Mouse (Mus musculus) kidney, adult 10 weeks (tissue): ENCODE data around the gene Rnf10. TPM values are rescaled to one million over a fixed set of nuclear protein-coding genes. Genes with fewer than 3 reads are reported as not detected.

ENCODE experiments used
- polyA plus RNA-seq: library from polyadenylated mRNA; stranded (reverse); fragments of 350-450 nt; fragmentation: Illumina TruSeq; extraction: RNeasy Lipid Tissue Mini Kit (QIAGEN cat#74804); gene quantifications from one replicate; pipeline ENCODE4 v1.2.3, GENCODE M21; 2014; ENCODE audit warnings: low read depth, low replicate concordance

The Rnf10 gene
- 22.2 TPM for polyA plus RNA-seq

DNA sequence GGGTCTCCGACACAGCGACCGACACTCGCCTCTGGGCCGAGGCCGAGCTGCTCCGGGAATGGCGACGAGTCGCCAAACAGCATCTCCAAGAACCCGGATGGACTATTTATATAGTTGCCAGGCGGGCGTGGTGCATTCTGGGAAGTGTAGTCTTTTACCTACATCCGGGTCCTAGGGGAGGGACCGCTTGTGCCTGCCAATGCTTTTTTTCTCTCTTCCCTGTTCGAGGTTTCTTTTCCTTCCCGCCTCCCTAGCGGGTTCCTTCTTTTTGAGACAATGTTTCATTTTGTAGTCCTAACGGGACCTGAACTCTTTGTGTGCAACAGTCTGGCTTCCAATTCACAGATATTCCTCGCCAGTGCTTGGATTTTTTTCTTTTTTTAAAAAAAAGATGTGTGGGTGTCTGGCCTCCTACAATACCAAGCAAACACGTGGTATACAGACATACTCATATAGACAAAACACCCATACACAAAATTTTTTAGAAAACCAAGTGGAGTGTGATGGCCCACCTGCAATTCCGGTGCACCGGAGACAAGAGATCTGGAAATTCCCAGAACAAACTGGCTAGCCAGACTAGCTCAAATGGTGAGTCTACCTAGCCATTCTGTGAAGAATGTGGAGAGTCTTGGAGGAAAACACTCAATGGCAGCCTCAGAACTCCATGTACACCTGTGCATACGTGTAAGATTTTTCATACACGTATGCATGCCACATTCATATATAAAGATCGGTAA is at the start of gene Rnf10:
TSS of gene Rnf10 (minus strand) at position 87 of the 737 bp plus-strand sequence.

DNA sequence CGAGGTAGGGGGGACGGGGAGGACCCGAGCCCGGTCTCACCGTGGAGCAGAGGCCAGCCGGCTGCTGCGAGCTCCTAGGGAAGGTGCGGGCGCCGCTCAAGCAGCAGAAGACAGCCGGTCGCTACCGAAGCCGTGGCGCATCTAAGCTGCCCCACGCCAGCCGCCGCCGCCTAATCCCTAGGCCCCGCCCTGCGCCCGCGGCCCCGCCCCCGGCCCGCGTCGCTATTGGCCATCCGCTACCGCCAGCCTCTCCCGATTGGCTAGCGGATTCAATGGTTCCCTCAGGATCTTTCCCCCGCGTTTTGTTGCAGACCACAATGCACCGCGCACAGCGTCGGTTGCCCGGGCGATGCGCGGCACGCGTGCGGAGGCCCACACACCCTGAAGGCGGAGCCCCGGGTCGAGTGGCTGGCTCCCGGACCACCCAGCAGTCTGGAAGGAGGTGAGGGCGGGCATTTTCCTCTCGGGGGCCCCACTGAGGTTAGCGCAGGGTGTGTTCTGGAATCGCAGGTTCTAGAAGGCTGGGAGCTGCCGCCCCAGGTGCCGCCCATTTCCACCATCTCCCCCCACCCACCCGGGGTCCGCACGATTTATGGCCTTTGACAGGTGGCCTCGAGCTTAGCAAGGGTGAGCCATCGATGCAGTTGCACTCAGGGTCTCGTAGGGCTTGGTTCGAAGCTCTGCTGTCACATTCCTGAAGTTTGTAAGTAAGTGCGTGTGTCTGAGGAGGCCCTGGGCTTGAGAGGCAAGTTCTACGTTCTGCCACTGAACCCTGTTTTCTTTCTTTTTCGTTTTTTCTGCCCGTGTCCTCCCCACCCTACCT is 28.3 kb upstream of the Rnf10 start, which contains the start of gene Dynll1:
TSS of gene Dynll1 (minus strand) at position 208 of the 823 bp plus-strand sequence.

DNA sequence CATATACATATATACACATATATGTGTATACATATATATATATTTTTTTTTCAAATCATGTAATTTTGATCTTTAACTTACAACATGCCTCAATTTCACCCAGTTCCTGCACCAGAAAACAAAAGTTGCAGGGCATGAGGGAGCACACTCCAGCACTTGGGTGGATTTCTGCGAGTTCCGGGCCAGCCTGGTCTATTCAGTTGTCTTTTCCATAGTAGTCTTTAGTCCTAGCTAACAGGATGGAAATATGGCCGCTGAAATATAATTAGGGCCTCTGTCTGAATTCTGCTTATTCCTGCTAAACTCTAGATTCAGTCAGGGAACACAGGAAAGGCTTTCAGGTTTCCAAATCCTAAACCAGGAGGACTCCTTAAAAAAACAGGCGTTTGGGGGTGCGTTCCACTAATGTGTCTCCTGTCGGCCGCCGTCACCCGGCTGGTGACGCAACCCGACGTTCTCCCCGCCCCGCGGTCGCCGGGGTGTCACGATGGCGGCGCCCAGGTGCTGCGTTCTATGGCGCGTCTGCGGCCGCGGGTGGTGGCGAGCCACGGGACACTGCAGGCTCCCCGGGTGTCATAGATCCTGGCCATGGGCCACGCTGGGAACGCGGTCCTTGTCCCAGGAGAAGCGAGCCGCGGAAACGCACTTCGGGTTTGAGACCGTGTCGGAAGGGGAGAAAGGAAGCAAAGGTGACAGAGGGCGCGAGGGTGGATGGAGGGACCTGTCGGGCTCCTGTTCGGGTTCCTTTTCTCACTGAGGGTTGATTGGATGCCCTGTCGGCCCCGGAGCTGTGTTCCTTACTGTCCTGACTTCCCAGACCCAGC is 6.7 kb upstream of the Rnf10 start, which contains the start of gene Coq5:
TSS of gene Coq5 (plus strand) at position 441 of the 824 bp plus-strand sequence.

DNA sequence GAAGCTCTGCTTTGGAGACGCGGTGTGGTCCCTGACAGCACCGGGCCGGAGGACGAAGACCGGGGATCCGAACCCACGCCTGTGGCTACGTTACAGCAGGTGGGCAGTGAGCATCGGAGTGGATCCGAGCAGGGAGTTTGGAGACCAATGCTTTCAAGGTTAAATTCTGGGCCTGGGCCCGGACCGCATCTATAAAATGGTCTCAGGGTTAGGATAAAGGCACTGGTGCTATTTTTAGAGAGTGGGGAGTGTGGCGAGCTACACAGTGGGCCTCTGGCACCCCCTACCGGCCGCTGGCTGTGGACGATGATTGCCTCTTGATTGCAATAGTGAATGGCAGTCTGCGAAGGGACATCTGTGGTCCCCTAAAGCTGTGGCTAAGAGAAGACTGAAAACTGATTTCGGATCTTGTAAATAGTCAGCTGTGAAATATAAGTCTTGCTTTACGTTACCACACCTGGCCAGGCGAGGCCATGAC is 36.9 kb downstream of the Rnf10 start, which contains the start of gene Pop5:
TSS of gene Pop5 (plus strand) at position 51 of the 478 bp plus-strand sequence.

DNA sequence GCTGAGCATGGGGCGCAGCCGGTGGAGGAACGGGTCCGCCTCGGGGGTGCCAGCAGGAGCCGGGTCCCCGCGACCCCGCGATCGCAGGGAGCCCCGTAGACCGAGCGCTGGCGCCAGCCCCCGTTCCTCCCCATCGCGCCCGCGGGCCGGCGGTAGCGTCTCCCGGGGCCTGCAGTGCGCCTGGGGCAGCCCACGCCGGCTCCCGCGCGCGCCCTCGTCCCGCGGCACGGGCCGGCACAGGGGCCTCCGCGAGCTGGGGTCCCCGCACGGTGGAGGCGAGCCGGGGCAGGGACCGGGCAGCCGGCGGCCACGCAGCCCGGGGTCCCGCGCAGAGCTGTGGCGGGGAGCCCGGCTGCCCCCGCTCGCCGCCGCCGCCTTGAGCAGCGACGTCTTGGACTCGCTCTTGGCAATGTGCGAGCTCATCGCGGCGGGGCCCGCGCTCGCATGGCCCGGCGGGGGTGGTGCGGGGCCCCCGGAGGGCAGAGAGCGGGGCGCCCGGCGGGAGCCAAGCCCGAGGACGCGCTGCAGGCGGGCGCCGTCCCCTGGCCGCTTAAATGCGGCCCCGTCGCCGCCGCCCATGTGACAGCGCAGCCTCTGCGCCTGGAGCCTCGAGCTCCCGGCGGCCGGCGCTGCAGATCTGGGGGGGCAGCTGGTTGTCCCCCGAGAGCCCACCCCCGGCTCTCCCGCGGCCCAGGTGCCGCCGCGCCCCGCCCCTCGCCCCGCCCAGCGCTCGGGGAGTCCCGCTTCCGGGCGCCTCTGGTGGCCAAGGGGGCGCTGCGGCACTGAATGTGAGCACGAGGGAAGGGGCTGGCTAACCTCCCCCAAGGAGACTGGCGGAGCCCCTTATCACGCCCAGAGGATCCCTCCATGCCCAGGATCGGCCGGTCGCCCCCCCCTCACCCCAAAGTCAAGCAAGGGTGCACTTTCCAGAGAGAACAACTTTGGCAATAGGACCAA is 78.8 kb downstream of the Rnf10 start, which contains the start of gene Cabp1:
TSS of gene Cabp1 (minus strand) at position 713 of the 957 bp plus-strand sequence.

Other genes with a start within 250 kb of the Rnf10 start
- not detected for gene Gm10401, start 174.6 kb downstream of the Rnf10 start, polyA plus RNA-seq
- gene Acads, start 153.6 kb downstream of the Rnf10 start, polyA plus RNA-seq, result 4.5 TPM
- 13.2 TPM for gene Unc119b, start 137.9 kb downstream of the Rnf10 start, polyA plus RNA-seq
- gene Mlec, start 114.7 kb downstream of the Rnf10 start, polyA plus RNA-seq, result 173 TPM
- gene Cabp1, start 78.5 kb downstream of the Rnf10 start, polyA plus RNA-seq, result 0.20 TPM
- gene Pop5, start 37.1 kb downstream of the Rnf10 start, polyA plus RNA-seq, result 16.9 TPM
- gene Coq5, start 6.8 kb upstream of the Rnf10 start, polyA plus RNA-seq, result 13.8 TPM
- gene Dynll1, start 28.1 kb upstream of the Rnf10 start, polyA plus RNA-seq, result 435 TPM
- 34.4 TPM for gene Srsf9, start 54.3 kb upstream of the Rnf10 start, polyA plus RNA-seq
- 52.5 TPM for gene Gatc, start 68.3 kb upstream of the Rnf10 start, polyA plus RNA-seq
- gene Triap1, start 68.3 kb upstream of the Rnf10 start, polyA plus RNA-seq, result 10.1 TPM
- gene Cox6a1, start 76.1 kb upstream of the Rnf10 start, polyA plus RNA-seq, result 120 TPM
- gene Msi1, start 156.7 kb upstream of the Rnf10 start, polyA plus RNA-seq, result not detected
- gene Pla2g1b, start 193.4 kb upstream of the Rnf10 start, polyA plus RNA-seq, result not detected
- gene Sirt4, start 211.8 kb upstream of the Rnf10 start, polyA plus RNA-seq, result 8.0 TPM
- 7.6 TPM for gene Pxn, start 233.8 kb upstream of the Rnf10 start, polyA plus RNA-seq